Mouse (Mus musculus) layer of hippocampus, postnatal 14 days (tissue): ENCODE measurements around the gene Igfl3. TPM values are rescaled to one million over a fixed set of nuclear protein-coding genes. Genes with fewer than 3 reads are reported as not detected.

Experiments used
- DNase-seq, 2 experiments: peaks; one replicate each; pipeline ENCODE4 v3.0.0; 2021 to 2022; ENCODE audit warnings: low spot score in 2 of 2, mixed read lengths in 1 of 2
- long read RNA-seq, 2 experiments: library from polyadenylated mRNA; stranded (forward); transcript quantifications; one replicate each; pipeline ENCODE4 v2.0.0; 2021
- total RNA-seq, 2 experiments: library from RNA; stranded (reverse); gene quantifications; 2 replicates each; pipeline ENCODE4 v1.2.3; 2021

Gene Igfl3
- not detected for total RNA-seq
- long read RNA-seq, experiment 1: 0 reads
- long read RNA-seq, experiment 2: 0 reads

DNA sequence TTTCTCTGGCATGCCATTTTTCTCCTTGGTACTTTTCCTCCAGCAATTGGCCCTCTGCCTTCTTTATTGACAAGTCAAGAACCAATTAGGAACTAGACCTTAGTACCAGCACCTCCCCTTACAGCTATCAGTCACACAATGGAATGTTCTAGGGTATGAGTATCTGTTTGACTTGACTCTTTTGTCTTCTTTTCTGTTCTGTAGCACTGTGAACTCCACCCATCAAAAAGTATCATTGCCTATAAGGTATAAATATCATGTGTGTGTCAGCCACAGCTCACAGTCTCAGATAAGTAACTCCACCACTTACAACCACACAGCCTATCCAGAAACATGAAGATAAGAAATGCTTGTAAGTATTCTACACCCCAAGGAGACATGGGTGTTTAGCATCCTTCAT, at the start of gene Igfl3:
Gene Igfl3, plus strand, starts transcription at position 301 of the 400 bp plus-strand sequence.
- no peak for DNase-seq

DNA sequence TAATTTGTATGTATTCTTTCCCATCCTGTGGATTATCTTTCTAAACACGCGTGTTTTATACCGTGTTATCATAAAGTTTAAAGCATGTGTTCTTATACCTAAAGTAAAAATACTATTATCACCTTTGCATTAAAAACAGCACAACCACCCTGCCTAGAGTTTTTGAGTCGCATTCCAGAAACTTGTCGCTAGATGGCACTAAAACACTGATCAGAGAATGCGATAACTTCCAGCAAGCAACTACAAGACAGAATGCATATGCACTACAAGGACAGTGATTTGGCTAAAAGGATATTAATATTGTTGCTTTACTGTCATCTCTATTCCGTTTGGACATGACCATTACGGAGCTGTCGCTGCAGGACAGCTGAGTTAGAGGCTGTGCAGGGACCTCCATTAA, 34.6 kb downstream of the Igfl3 start:
- peak in 1 of 2 experiments; percentile 2 for DNase-seq

DNA sequence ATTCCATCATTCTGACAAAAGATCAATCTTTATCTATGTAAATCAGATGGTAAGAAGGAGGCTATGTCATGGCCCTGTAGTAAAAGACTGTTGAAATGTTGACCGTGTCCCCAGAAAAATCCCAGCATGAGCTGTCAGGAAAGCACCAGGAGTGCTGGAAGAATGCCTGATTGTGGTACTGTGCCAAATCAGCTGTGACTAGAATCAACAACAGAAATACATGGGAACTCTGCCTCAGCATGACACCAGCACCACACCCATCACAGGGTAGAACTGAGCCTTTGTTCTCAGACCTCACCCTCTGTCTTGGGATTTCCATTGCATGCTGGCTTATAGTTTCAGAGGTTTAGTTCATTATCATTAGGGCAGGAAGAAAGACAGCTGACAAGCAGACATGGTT, 38.4 kb downstream of the Igfl3 start:
- no peak for DNase-seq

Other genes with a start within 250 kb of the Igfl3 start
- not detected for gene Ceacam11, start 204.4 kb upstream of the Igfl3 start, total RNA-seq
- gene Ceacam13, start 166.6 kb upstream of the Igfl3 start, total RNA-seq: not detected
- gene Ceacam12, start 110.6 kb upstream of the Igfl3 start, total RNA-seq: not detected
- not detected for gene Mill1, start 68.9 kb downstream of the Igfl3 start, total RNA-seq
- gene Psg18, start 178.5 kb downstream of the Igfl3 start, total RNA-seq: not detected